Mouse (Mus musculus) kidney, adult 18-20 months (tissue): ENCODE measurements around the gene Ccdc158.

Experiments
- DNase-seq: peaks from one replicate; pipeline ENCODE4 v3.0.0; 2021

Ccdc158 gene

DNA sequence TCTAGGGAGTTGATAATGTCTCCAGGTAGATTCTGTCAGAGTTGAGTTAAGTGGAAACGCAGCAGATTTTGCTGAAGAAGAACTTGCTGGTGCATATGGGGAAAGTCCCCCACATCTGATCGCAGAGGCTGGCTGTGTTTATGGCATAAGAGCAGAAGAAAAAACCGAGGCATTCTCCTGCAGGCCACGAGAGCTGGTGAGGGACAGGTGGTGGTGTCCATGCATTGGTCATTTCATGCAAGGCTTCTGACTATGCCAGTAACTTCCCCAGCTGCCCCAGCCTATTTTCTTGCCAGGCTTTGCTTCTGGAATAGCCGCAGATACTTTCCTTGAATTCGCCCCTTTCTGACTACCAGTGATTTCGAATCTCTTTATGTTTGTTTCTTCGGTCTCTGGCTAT lies 78.2 kb downstream of the Ccdc158 start:
- DNase-seq = no peak

DNA sequence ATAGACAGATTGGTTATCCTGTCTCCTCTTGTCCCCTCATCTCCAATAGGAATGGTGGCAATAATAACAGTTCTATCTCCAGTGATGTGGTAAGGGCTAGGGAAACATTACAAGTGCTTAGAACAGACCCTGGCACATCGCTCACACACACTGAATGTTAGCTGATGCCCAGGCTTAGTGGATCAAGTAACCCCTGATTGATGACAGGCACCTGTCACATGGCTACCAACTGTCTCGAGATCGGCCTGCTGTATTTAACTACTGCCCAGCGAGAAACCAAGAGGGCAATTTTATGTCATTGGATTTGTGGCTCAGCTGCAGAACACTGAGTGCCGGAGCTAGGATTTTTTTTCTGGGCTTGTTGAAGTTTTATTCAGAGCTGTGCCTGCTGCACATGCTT lies 80.0 kb downstream of the Ccdc158 start:
- no peak for DNase-seq

DNA sequence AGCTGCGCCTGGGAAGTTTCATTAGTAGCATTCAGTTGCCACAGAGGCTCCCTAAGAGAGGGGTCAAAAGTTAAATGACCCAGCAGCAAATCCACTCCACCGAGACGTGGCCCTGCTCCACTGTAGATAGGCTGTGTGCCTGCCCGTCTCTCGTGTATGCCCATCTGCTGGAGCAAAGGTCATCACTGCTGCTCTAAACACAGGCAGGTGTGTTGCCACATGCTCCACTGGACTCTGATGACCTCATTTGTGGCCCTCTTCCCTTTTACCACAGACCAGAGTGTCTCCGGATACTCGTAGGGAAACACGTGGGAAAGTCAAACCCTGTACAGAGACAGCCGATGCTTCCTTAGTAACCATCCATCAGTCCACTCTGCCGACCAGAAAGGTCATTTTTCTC lies 89.1 kb downstream of the Ccdc158 start:
- peak; percentile 13 for DNase-seq

DNA sequence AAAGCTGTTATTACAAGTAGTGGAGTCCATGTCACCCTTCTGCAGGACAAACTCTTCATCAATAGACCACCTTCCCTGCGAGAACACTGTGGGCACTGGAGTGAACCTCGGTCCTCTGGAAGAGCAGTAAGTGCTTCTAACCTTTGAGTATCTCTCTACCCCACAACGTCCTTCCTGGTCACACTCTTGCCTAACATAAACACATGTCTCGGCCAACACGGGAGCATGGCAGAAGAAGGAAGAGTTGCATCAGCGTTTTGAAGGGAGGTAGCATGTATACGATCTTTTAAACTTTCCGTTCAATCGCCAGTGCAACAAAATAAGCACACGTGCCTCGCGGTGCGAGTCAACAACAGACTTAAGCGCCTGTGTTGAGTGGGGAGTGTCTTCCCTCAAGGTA lies 95.5 kb downstream of the Ccdc158 start:
- no peak for DNase-seq

DNA sequence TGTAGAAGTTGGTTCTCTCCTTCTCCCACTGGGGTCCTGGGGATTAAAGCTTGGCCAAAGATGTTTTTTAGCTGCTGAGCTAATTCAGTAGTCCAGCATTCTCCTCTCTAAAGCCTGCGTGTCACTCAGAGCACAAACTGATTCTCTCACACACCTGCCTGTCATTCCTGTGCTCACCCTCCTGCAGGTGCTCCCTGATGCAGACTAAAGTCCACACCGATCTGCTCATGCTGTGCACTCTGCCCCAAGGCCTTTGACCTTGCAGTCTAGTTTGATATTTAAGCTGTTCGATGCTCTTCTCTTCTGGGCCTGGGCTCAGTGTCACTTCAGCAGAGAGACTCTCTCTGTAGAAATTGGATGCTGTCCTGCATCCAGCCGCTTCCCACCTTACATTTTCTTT lies 103.8 kb downstream of the Ccdc158 start:
- peak; percentile 39 for DNase-seq

DNA sequence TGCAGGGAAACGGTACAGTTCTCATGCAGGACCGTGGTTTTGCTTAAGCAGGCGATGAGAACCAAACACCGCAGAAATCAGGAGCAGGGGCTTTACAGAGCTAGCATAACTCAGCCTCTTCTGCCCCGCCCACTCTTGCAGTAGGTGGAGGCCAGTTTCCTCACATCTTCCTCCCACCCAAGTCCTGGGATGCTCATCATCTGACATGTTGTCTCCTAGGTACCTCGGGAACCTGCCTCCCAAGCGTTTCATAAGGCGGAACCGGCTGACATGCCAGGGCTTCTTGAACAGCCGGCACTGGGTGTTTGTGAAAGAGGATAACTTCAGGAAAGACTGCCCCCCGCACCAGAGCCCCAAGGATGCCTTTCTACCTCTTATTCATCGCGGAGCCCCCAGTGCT lies 113.1 kb downstream of the Ccdc158 start:
- DNase-seq = no peak

DNA sequence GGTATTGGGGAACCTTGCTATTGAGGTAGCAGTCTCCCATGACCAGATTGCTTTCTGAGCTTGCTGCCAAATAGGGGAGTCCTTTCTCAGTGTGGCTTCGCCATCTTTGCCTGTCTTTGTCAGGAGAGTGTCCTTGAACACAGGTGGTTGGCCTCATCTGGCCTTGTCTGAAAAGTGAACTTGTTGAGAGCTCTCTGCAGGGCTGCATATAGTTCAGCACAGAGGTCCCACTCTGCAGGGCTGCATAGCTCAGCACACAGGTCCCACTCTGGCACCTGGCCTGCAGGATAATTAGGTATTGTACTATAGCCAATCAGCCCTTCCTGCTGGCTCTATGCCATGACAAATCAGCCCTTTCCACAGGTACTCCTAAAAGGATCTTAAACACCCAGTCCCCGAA lies 114.9 kb downstream of the Ccdc158 start:
- no peak for DNase-seq
